Mouse (Mus musculus) left cerebral cortex, postnatal 25 days (tissue): ENCODE results near the gene Fars2. TPM values are rescaled to one million over a fixed set of nuclear protein-coding genes. Genes with fewer than 3 reads are reported as not detected.
"Not testable (repeated sequence)": the region's sequence is repeated elsewhere in the genome, so short reads cannot be mapped to it uniquely, and the experiment has no call there.

Experiments
- DNase-seq, 2 experiments: peaks; one replicate each; pipeline ENCODE4 v3.0.0; 2022; ENCODE audit warnings: low spot score in 2 of 2, mixed read lengths in 1 of 2
- intact Hi-C: fragments of 180-260 bp; cut with DNase I; formaldehyde crosslinking; loops from one replicate; pipeline ENCODE4 v1.15.1; 2025
- total RNA-seq, 2 experiments: library from RNA; stranded (reverse); gene quantifications; 2 replicates each; pipeline ENCODE4 v1.2.3; 2021

Fars2 gene
- total RNA-seq, 2 experiments from 2014 or later: 33.9 to 39.1 TPM

DNA sequence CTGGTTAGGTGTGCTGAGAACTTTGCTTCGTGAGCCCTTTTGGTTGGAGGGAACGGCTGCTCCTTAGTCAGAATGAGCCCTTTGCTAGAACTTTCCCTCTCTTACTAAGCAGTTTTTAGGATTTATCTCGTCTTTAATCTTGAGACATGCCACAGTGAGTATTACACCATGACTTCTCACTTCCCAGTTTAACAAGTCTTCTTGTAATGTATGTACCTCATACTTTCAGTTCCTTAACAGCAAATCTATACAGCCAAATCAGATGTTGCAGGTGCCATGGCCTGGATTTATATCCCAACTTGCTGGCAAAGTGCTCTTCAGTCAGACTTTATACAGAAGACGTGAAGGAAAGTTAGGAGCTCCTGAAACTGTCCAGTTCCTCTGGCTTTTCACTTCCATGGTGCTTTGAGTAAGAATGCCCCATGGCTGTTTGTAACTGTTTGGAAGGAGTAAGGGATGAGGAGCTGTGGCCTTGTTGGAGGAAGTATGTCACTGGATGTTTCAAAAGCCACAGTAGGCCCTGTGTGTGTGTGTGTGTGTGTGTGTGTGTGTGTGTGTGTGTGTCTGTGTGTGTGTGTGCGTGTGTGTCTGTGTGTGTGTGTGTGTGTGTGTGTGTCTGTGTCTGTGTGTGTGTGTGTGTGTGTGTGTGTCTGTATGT is 14.9 kb downstream of the Fars2 start:
- DNase-seq: no peak
- intact Hi-C loops: no loop called here

GRCm38 (mm10) chr13:36139703-36140102 is 22.5 kb downstream of the Fars2 start:
- intact Hi-C loops: no loop called here
- DNase-seq: no peak

- intact Hi-C loops: no loop called here
- DNase-seq: no peak
Measured at GRCm38 (mm10) chr13:36140247-36141016, 23.2 kb downstream of the Fars2 start.

GRCm38 (mm10) chr13:36145601-36146000 is 28.4 kb downstream of the Fars2 start:
- intact Hi-C loops: no loop called here
- no peak for DNase-seq

DNA sequence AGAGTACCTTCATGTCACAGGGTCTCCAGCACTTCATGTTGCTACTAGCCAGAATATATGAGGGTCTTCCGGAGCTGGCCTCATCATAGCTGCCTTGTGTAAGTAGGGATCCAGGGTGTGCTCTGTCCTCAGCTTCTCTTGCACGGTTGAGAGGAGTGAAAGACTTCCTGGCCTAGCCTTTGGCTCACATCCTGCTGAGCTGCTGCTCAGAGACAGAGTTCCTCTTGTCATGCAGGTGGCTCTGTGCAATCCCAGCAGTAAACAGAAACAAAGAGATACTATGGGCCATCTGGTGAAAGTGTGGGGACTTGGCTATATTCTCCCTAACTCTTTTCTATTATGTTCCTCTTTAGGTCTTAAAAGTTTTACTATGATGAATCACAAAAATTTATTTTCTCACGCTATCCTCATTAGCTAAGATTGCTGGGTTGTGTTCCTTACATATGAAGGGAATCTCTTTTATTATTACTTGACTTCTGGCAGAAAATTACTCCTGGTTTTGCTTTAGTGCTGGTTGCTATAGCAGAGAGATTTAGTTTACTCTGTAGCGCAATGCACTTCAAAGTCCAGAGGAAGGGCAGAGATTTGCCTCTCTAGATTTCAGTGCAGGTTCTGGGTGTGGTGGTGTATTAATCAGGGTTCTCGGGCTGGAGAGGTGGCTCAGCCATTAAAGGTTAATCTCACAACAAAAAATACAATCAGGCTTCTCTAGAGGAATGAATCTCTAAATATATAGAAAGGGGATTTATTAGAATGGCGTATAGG is 32.1 kb downstream of the Fars2 start:
- intact Hi-C loops: no loop called here
- no peak for DNase-seq

GRCm38 (mm10) chr13:36150272-36150671 is 33.1 kb downstream of the Fars2 start:
- no peak for DNase-seq
- intact Hi-C loops: no loop called here

- DNase-seq: peak in 1 of 2 experiments; percentile 15
- intact Hi-C loops: no loop called here
Measured at GRCm38 (mm10) chr13:36152728-36153498, 35.7 kb downstream of the Fars2 start.

DNA sequence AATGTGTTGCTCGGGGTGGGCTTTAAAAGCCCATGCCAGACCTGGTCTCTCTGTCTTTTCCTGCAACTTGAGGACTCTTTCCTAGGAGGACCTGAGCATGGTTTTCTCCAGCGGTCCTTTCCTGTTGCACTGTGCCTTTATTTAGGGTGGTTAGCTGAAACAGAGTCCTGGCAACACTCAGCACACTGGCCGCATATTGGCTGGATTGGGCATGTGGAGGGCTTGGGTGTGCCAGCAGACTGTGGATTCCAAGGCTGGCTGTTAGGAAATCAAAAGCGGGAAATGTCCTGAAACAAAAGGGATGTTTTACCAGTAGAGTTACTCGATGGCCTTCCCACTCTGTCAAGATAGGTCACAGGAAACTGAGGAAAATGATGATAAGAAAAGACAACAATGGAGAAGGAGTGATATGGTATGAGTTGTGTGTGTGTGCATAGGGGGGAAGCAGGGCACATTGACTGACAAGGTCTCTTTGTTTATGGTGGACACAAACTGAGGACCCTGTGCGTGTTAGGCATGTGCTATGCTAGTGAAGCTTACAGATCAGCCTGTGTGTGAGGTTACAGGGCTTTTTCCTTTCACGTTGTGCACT is 39.2 kb downstream of the Fars2 start:
- no peak for DNase-seq
- intact Hi-C loops: no loop called here

GRCm38 (mm10) chr13:36163411-36163810 is 46.2 kb downstream of the Fars2 start:
- no peak for DNase-seq
- intact Hi-C loops: no loop called here

GRCm38 (mm10) chr13:36163898-36164297 is 46.7 kb downstream of the Fars2 start:
- intact Hi-C loops: no loop called here

GRCm38 (mm10) chr13:36172981-36173380 is 55.8 kb downstream of the Fars2 start:
- intact Hi-C loops, DNase-seq: not testable (repeated sequence)

More at GRCm38 (mm10) chr13:36163898-36164297, 46.7 kb downstream of the Fars2 start:
- no peak for DNase-seq

GRCm38 (mm10) chr13:36174101-36174500 is 56.9 kb downstream of the Fars2 start:
- no peak for DNase-seq
- intact Hi-C loops: no loop called here

DNA sequence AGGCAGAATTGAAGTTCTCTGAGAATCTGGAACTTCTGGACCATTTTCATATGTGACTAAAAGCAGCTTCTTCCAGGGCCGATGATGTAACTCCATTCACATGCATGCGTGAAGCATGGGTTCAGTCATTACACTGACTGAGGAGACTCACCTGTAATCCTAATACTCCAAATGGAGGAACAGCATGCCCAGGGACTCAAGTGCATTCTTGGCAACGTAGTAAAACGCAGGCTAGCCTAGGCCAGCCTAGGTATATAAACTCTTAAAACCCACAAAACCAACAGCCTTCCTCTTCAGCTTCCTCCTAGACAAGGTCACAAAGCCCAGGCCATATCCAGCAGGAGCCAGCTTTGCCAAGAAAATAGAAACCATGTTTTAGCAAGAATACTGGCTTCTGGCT is 57.6 kb downstream of the Fars2 start:
- DNase-seq: peak in 1 of 2 experiments; percentile 36
- intact Hi-C loops: no loop called here

DNA sequence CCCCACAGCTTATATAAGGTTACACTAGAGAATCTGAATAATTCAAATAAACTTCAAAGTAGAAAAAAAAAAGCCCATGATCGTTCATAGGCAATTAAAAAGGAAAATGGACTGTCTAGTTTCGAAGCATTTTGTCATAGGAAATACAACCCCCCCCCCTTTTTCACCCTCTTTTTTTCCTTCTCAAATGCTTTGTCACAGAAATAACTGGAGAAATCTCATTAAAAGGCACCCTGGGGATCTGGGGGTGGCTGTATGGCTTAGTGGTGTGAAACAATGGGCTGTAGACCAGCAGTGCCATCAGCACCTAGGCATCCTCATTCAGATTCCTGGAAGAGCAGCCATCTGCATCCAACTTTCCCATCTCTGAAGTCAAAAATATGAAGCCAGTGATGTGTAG is 64.0 kb downstream of the Fars2 start:
- intact Hi-C loops: no loop called here
- DNase-seq: no peak

GRCm38 (mm10) chr13:36190577-36190976 is 73.4 kb downstream of the Fars2 start:
- intact Hi-C loops: no loop called here
- no peak for DNase-seq

- intact Hi-C loops: no loop called here
Measured at GRCm38 (mm10) chr13:36193484-36194113, 76.4 kb downstream of the Fars2 start.

GRCm38 (mm10) chr13:36199288-36199687 is 82.1 kb downstream of the Fars2 start:
- intact Hi-C loops: no loop called here
- no peak for DNase-seq

More at GRCm38 (mm10) chr13:36193484-36194113, 76.4 kb downstream of the Fars2 start:
- DNase-seq: no peak

- intact Hi-C loops: no loop called here
- DNase-seq: no peak
Measured at GRCm38 (mm10) chr13:36200453-36200852, 83.2 kb downstream of the Fars2 start.

- DNase-seq: no peak
- intact Hi-C loops: no loop called here
Measured at GRCm38 (mm10) chr13:36202496-36202895, 85.3 kb downstream of the Fars2 start.
